Comparison of ENCODE assay signal across 9 mouse cellular contexts in genomic region chr15:95654211-95654897, GRCm38 (mm10). TPM values are rescaled to one million over a fixed set of nuclear protein-coding genes. Genes with fewer than 3 reads are reported as not detected.
DNase-seq lines count a peak whose midpoint lies in the region; ATAC-seq and TF ChIP-seq lines count a peak whose summit lies in the region.
"Had no signal": no experiment of that assay in that cellular context is flagged by ENCODE, and none has a peak within 500 bp of the region (broad histone marks: within the 10 kb centered on the region; RNA-seq: fewer than 3 reads in every experiment).

No protein-coding gene starts in this region.

- TF ChIP-seq CTCF in cortical plate, adult 2 months (IDR thresholded peaks at IDR 0.05; ENCODE audit: extremely low read depth, insufficient read depth, low read length): no peak
- TF ChIP-seq CTCF in hindbrain, postnatal 0 days (IDR thresholded peaks at IDR 0.05; ENCODE audit: low read depth): no peak

- peaks cover 4% of the 10 kb centered on the region; the same call in 1 of the 2 replicates for H3K4me1 ChIP-seq in kidney, embryonic 14.5 days (ENCODE audit: control insufficient read depth, insufficient read depth, low read length)
- H3K4me1 ChIP-seq in cortical plate, adult 2 months (ENCODE audit: control insufficient read depth, insufficient read depth, low read length): no peaks in the 10 kb centered on the region
- peaks cover 5% of the 10 kb centered on the region; the same call in 1 of the 2 replicates for H3K4me1 ChIP-seq in hindbrain, postnatal 0 days (ENCODE audit: insufficient read depth, low read length)
- peaks cover 9% of the 10 kb centered on the region for H3K4me1 ChIP-seq in neural tube, embryonic 15.5 days

- H3K27me3 ChIP-seq in kidney, embryonic 14.5 days (ENCODE audit: control insufficient read depth, insufficient read depth, low read length): peaks cover 53% of the 10 kb centered on the region
- H3K27me3 ChIP-seq in hindbrain, postnatal 0 days (ENCODE audit: insufficient read depth, low read length): peaks cover 46% of the 10 kb centered on the region
- H3K27me3 ChIP-seq in neural tube, embryonic 15.5 days (replicated peaks): peaks cover 84% of the 10 kb centered on the region

- no peak for DNase-seq in kidney, postnatal 36 days
- DNase-seq in 3134 (ENCODE audit: extremely low read depth, insufficient read length, low spot score): peak; percentile 7
- peak; percentile 25 for DNase-seq in hindbrain, postnatal 0 days (ENCODE audit: low spot score)
- no peak for DNase-seq in left cerebral cortex, adult 18-20 months (ENCODE audit: low spot score in 2 of 2)
- DNase-seq in c-Kit-positive CD71-positive TER-119-positive erythroid progenitor cells, embryonic 14.5 days (ENCODE audit: low spot score): no peak

- peak overlapping the region; percentile 43 for H3K4me3 ChIP-seq in kidney, embryonic 14.5 days (ENCODE audit: low read length)
- H3K4me3 ChIP-seq in cortical plate, adult 2 months (ENCODE audit: insufficient read depth, low read length): peak overlapping the region; percentile 42
- H3K4me3 ChIP-seq in hindbrain, postnatal 0 days (ENCODE audit: low read length): peak overlapping the region; percentile 44
- H3K4me3 ChIP-seq in neural tube, embryonic 15.5 days (replicated peaks): peak overlapping the region; percentile 38

- peak overlapping the region; percentile 47 for H3K9ac ChIP-seq in kidney, embryonic 14.5 days (ENCODE audit: low read depth, low read length)
- H3K9ac ChIP-seq in hindbrain, postnatal 0 days (replicated peaks; ENCODE audit: low read length): peak overlapping the region; percentile 43; the same call in 1 of the 2 replicates
- peak overlapping the region; percentile 39 for H3K9ac ChIP-seq in neural tube, embryonic 15.5 days (replicated peaks)

- H3K9me3 ChIP-seq in kidney, embryonic 14.5 days (ENCODE audit: control insufficient read depth, low read length): no peaks in the 10 kb centered on the region
- no peaks in the 10 kb centered on the region for H3K9me3 ChIP-seq in hindbrain, postnatal 0 days (ENCODE audit: low read length)
- H3K9me3 ChIP-seq in neural tube, embryonic 15.5 days (replicated peaks): no peaks in the 10 kb centered on the region

- under 1% methylated on average over 45 of the region's 49 CpGs for WGBS in kidney, embryonic 14.5 days
- WGBS in hindbrain, postnatal 0 days: 1% methylated on average over 49 of the region's 49 CpGs
- WGBS in neural tube, embryonic 15.5 days: under 1% methylated on average over 49 of the region's 49 CpGs

- H3K4me2 ChIP-seq in kidney, embryonic 14.5 days (replicated peaks; ENCODE audit: low read depth, low read length): peak overlapping the region; percentile 78
- H3K4me2 ChIP-seq in hindbrain, postnatal 0 days (ENCODE audit: low read depth, low read length): peak overlapping the region; percentile 59
- peak overlapping the region; percentile 57 for H3K4me2 ChIP-seq in neural tube, embryonic 15.5 days

- TF ChIP-seq POLR2A in cortical plate, adult 2 months (IDR thresholded peaks at IDR 0.05; ENCODE audit: extremely low read depth, insufficient read depth, low read length): no peak

- peak; percentile 69 for ATAC-seq in kidney, embryonic 14.5 days (ENCODE audit: low FRiP score, low TSS enrichment)
- peak; percentile 73; the same call in 1 of the 2 replicates for ATAC-seq in hindbrain, postnatal 0 days
- ATAC-seq in neural tube, embryonic 15.5 days (ENCODE audit: low FRiP score): peak; percentile 35; the same call in 1 of the 2 replicates

- no peak overlapping the region for H3K27ac ChIP-seq in kidney, embryonic 14.5 days (ENCODE audit: low read depth, low read length)
- H3K27ac ChIP-seq in cortical plate, adult 2 months (ENCODE audit: insufficient read depth, low read length): peak overlapping the region; percentile 67; the same call in 1 of the 2 replicates
- H3K27ac ChIP-seq in hindbrain, postnatal 0 days: 0 out of 2 replicates have a peak overlapping the region, but pooled peaks have one; percentile 43
- H3K27ac ChIP-seq in neural tube, embryonic 15.5 days (replicated peaks): no peak overlapping the region

- no peaks in the 10 kb centered on the region for H3K36me3 ChIP-seq in kidney, embryonic 14.5 days (ENCODE audit: control insufficient read depth, insufficient read depth, low read length)
- no peaks in the 10 kb centered on the region for H3K36me3 ChIP-seq in hindbrain, postnatal 0 days (ENCODE audit: insufficient read depth, low read length)
- no peaks in the 10 kb centered on the region for H3K36me3 ChIP-seq in neural tube, embryonic 15.5 days

RNA-seq across cellular contexts. Expression of gene Dbx2, which starts 1.4 kb away (rescaled TPM):
- polyA plus RNA-seq in kidney, embryonic 14.5 days (2014; fragmentation: Nextera tagmentation; extraction: Ambion mirVana): 0.29 TPM in 1 of 2 replicates, not detected in the other
- 25.4 and 26.2 TPM in 2 replicates for polyA plus RNA-seq in cortical plate, adult 2 months (2012; rRNA removed)
- 8.3 and 11.4 TPM in 2 replicates for total RNA-seq in hindbrain, postnatal 0 days (2014; rRNA removed)
- polyA plus RNA-seq in hindbrain, postnatal 0 days (2015; fragmentation: Nextera tagmentation; extraction: Ambion mirVana): 23.7 and 26.2 TPM in 2 replicates
- polyA plus RNA-seq in neural tube, embryonic 15.5 days (2015; fragmentation: Nextera tagmentation; extraction: Ambion mirVana): 15.0 and 16.4 TPM in 2 replicates
- 10 to 100 TPM; 23.2 to 28.8 TPM for total RNA-seq in left cerebral cortex, adult 18-20 months (2021)
- total RNA-seq: hematopoietic stem cell, adult 5-6 weeks had no signal

Comparison
In these comparisons a context has a peak if more than half of its experiments do, and no peak if none do; other contexts are left out.
1. H3K27ac ChIP-seq: peak in cortical plate, adult 2 months (single experiment) and hindbrain, postnatal 0 days (single experiment); none in kidney, embryonic 14.5 days (single experiment) and neural tube, embryonic 15.5 days (single experiment).
2. DNase-seq: peak in 3134 (single experiment) and hindbrain, postnatal 0 days (single experiment); none in kidney, postnatal 36 days (0 of 2), left cerebral cortex, adult 18-20 months (0 of 2) and c-Kit-positive CD71-positive TER-119-positive erythroid progenitor cells, embryonic 14.5 days (single experiment).
3. RNA of gene Dbx2, which starts 1.4 kb away (polyA plus RNA-seq): 25.4 to 26.2 TPM in cortical plate, adult 2 months, 23.7 to 26.2 TPM in hindbrain, postnatal 0 days and 15.0 to 16.4 TPM in neural tube, embryonic 15.5 days; 0.29 TPM in kidney, embryonic 14.5 days; every median in the first group is over 10 times any median in the second.
4. Peak in every context shown above with its lines, with median percentiles within 50 percentile points of each other: ATAC-seq, H3K4me2 ChIP-seq, H3K4me3 ChIP-seq and H3K9ac ChIP-seq.